Mouse (Mus musculus): Measurements from ENCODE around the gene Mafk. TPM values are rescaled to one million over a fixed set of nuclear protein-coding genes. Genes with fewer than 3 reads are reported as not detected.

Mafk gene
- total and polyA plus RNA-seq, 3 experiments: 16.4 to 24.1 (median 23.6) TPM

- no peaks in the 10 kb centered on the region for H3K79me2 ChIP-seq (replicated peaks; ENCODE audit: control insufficient read depth, extremely low read depth, insufficient read depth, poor library complexity, severe bottlenecking)
- peaks cover 3% of the 10 kb centered on the region for H3K9me3 ChIP-seq (replicated peaks; ENCODE audit: low read length)
- no peak overlapping the region for H3K9ac ChIP-seq (ENCODE audit: insufficient read depth, low read depth)
- peaks cover 13% of the 10 kb centered on the region for H3K27me3 ChIP-seq (replicated peaks)
- H3K4me2 ChIP-seq (ENCODE audit: insufficient read depth, low read depth, poor library complexity, severe bottlenecking): no peak overlapping the region
- peaks cover 16 to 24% of the 10 kb centered on the region in 2 experiments for H3K4me1 ChIP-seq (ENCODE audit: control insufficient read depth in 1 of 2, insufficient read depth in 2 of 2)
- DNase-seq (ENCODE audit: extremely low read depth): no peak
- TF ChIP-seq CHD2 (IDR thresholded peaks at IDR 0.05; ENCODE audit: low read length): no peak
- TF ChIP-seq UBTF (IDR thresholded peaks at IDR 0.05; ENCODE audit: low read depth, low read length): no peak
- TF ChIP-seq ZMIZ1 (IDR thresholded peaks at IDR 0.05; ENCODE audit: low read depth, low read length): no peak
- no peak for TF ChIP-seq IRF4 (IDR thresholded peaks at IDR 0.05; ENCODE audit: low read depth, low read length)
- no peak for TF ChIP-seq ZNF384 (IDR thresholded peaks at IDR 0.05; ENCODE audit: low read depth, low read length)
- no peak for TF ChIP-seq ELF1 (IDR thresholded peaks at IDR 0.05; ENCODE audit: low read depth, low read length)
- no peak for TF ChIP-seq ETS1 (conservative IDR thresholded peaks at IDR 0.05; ENCODE audit: low read depth, low read length)
- no peak for TF ChIP-seq POLR2AphosphoS2 (IDR thresholded peaks at IDR 0.05; ENCODE audit: low read depth, low read length)
- no peak for TF ChIP-seq PAX5 (IDR thresholded peaks at IDR 0.05; ENCODE audit: low read length)
- TF ChIP-seq ZKSCAN1 (IDR thresholded peaks at IDR 0.05; ENCODE audit: borderline replicate concordance, low read depth, low read length): no peak
- TF ChIP-seq CTCF (conservative IDR thresholded peaks at IDR 0.05 in 1 of 2, IDR thresholded peaks at IDR 0.05 in 1 of 2; ENCODE audit: low read depth in 2 of 2, low read length in 2 of 2): no peak
- TF ChIP-seq E2F4 (IDR thresholded peaks at IDR 0.05; ENCODE audit: insufficient replicate concordance, low read depth, low read length): no peak
- TF ChIP-seq TCF12 (IDR thresholded peaks at IDR 0.05; ENCODE audit: low read depth, low read length): no peak
- no peak for TF ChIP-seq EP300 (IDR thresholded peaks at IDR 0.05; ENCODE audit: low read length)
- TF ChIP-seq USF2 (conservative IDR thresholded peaks at IDR 0.05; ENCODE audit: low read depth, low read length): no peak
- no peak overlapping the region for H3K27ac ChIP-seq (ENCODE audit: insufficient read depth, low read depth)
- no peaks in the 10 kb centered on the region for H3K36me3 ChIP-seq (replicated peaks in 1 of 2; ENCODE audit: control insufficient read depth in 1 of 2, insufficient read depth in 1 of 2, low read length in 1 of 2)
- no peak overlapping the region for H3K4me3 ChIP-seq (replicated peaks in 1 of 3; ENCODE audit: low read depth in 2 of 3, low read length in 2 of 3, poor library complexity in 1 of 3)
- dilution Hi-C loops (cut with MboI; ENCODE audit: extremely low pct_ligation_motif_present, extremely low pct_unique_long_range_greater_than_20kb, low sequenced_read_pairs): no loop called here
- in situ Hi-C loops (cut with MboI; ENCODE audit: low pct_ligation_motif_present, low pct_unique_long_range_greater_than_20kb, low sequenced_read_pairs): no loop called here
Observed at GRCm38 (mm10) chr5:139813126-139813490, 21.8 kb downstream of the Mafk start.

GRCm38 (mm10) chr5:139813963-139814381 is 22.7 kb downstream of the Mafk start:
- Histone ChIP-seq H3K9ac (ENCODE audit: insufficient read depth, low read depth) (no peak overlapping the region), H3K27me3 (replicated peaks) (peaks cover 13% of the 10 kb centered on the region), H3K36me3 (replicated peaks in 1 of 2; ENCODE audit: control insufficient read depth in 1 of 2, insufficient read depth in 1 of 2, low read length in 1 of 2) (peaks cover 0 to 1% of the 10 kb centered on the region in 2 experiments), H3K4me1 (ENCODE audit: control insufficient read depth in 1 of 2, insufficient read depth in 2 of 2) (peaks cover 16 to 24% of the 10 kb centered on the region in 2 experiments), H3K4me2 (ENCODE audit: insufficient read depth, low read depth, poor library complexity, severe bottlenecking) (no peak overlapping the region), H3K79me2 (replicated peaks; ENCODE audit: control insufficient read depth, extremely low read depth, insufficient read depth, poor library complexity, severe bottlenecking) (no peaks in the 10 kb centered on the region), H3K9me3 (replicated peaks; ENCODE audit: low read length) (peaks cover 3% of the 10 kb centered on the region), H3K4me3 (replicated peaks in 1 of 3; ENCODE audit: low read depth in 2 of 3, low read length in 2 of 3, poor library complexity in 1 of 3) (no peak overlapping the region), H3K27ac (ENCODE audit: insufficient read depth, low read depth) (no peak overlapping the region)
- no peak for TF ChIP-seq JUND (conservative IDR thresholded peaks at IDR 0.05; ENCODE audit: low read depth, low read length)
- no peak for TF ChIP-seq ZKSCAN1 (IDR thresholded peaks at IDR 0.05; ENCODE audit: borderline replicate concordance, low read depth, low read length)
- TF ChIP-seq SMC3 (IDR thresholded peaks at IDR 0.05; ENCODE audit: low read depth, low read length): no peak
- TF ChIP-seq ELF1 (IDR thresholded peaks at IDR 0.05; ENCODE audit: low read depth, low read length): no peak
- TF ChIP-seq MEF2A (IDR thresholded peaks at IDR 0.05; ENCODE audit: borderline replicate concordance, low read depth, low read length): no peak
- no peak for TF ChIP-seq POLR2A (IDR thresholded peaks at IDR 0.05; ENCODE audit: low read depth, low read length)
- TF ChIP-seq EP300 (IDR thresholded peaks at IDR 0.05; ENCODE audit: low read length): no peak
- no peak for TF ChIP-seq CHD2 (IDR thresholded peaks at IDR 0.05; ENCODE audit: low read length)
- no peak for TF ChIP-seq KAT2A (IDR thresholded peaks at IDR 0.05; ENCODE audit: insufficient replicate concordance, low read length)
- no peak for TF ChIP-seq ZMIZ1 (IDR thresholded peaks at IDR 0.05; ENCODE audit: low read depth, low read length)
- TF ChIP-seq GABPA (IDR thresholded peaks at IDR 0.05; ENCODE audit: insufficient replicate concordance, low read depth, low read length): no peak
- no peak for TF ChIP-seq TBP (conservative IDR thresholded peaks at IDR 0.05; ENCODE audit: low read depth, low read length)
- no peak for TF ChIP-seq POLR2AphosphoS2 (IDR thresholded peaks at IDR 0.05; ENCODE audit: low read depth, low read length)
- no peak for DNase-seq (ENCODE audit: extremely low read depth)
- in situ Hi-C loops (cut with MboI; ENCODE audit: low pct_ligation_motif_present, low pct_unique_long_range_greater_than_20kb, low sequenced_read_pairs) (no loop called here), dilution Hi-C loops (cut with MboI; ENCODE audit: extremely low pct_ligation_motif_present, extremely low pct_unique_long_range_greater_than_20kb, low sequenced_read_pairs) (no loop called here)
